Mouse (Mus musculus) kidney, adult 18-20 months (tissue): Measurements from ENCODE around the gene Urm1.
A peak's percentile ranks its signal among the peaks of the same experiment; 100 is the strongest.

Experiments used
- DNase-seq: peaks from one replicate; pipeline ENCODE4 v3.0.0; 2021

The Urm1 gene

DNA sequence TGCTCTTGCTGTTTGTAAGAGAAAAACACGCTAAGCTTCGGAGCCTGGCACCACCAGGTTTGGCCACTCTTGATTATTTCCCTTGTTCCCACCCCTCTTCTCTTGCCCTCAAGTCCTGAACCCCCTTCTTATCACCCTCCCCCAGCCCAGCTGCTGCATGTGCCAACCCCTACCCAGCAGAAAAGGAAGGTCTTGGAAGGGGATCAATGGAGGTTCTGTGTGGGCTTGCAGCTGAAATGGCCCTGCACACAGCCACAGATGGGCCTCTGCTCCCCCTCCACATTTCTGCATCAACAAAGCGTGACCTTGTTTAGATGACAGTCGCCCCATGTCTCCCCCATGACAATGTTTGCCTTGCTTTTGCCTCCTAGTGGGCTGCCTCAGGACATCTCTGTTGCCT is 11.2 kb downstream of the Urm1 start:
- no peak for DNase-seq

DNA sequence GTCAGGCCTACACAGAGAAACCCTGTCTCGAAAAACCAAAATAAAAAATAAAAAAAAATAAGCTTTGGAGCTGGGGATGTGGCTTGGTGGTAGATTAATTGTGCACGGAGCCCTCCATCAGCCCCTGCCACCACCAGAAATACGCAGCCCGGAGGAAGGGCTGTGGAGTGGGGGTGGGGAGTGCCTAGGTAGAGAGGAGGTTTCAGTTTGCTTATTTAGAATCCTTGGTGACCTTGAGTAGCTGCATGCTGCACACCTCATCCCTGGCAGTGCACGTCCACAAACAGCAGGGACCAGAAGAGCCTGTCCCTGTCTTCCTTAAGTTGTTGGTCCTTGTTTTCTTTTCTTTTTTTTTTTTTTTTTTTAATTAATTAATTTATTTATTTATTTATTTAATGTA is 13.9 kb downstream of the Urm1 start:
- DNase-seq = no peak

- DNase-seq = no peak
These were observed 15.6 kb downstream of the Urm1 start for GRCm38 (mm10) chr2:29835391-29835899.

DNA sequence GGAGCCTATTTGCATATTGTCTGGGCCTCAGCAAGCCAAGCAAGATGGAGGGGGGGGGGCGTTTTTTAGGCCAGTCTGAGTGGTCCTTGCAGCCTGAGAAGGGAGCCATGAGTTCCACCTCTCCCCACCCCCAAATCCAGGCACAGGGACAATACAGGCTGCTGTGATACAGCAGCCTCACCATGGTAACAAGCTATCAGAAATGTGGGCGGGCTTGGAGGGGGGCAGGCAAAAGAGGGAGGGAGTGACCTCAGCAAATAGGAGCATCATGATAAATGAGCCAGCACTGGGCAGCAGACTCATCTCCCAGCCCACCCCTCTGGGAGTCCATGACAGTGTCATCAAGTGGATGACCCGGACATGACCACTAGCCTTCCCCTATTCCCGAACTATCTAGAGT is 19.6 kb downstream of the Urm1 start:
- DNase-seq = no peak

- no peak for DNase-seq
These were observed 23.6 kb downstream of the Urm1 start for GRCm38 (mm10) chr2:29843231-29844105.

GRCm38 (mm10) chr2:29844115-29844514 is 24.2 kb downstream of the Urm1 start:
- DNase-seq = no peak

GRCm38 (mm10) chr2:29844661-29845060 is 24.8 kb downstream of the Urm1 start:
- DNase-seq = no peak

GRCm38 (mm10) chr2:29845636-29846035 is 25.8 kb downstream of the Urm1 start:
- no peak for DNase-seq

DNA sequence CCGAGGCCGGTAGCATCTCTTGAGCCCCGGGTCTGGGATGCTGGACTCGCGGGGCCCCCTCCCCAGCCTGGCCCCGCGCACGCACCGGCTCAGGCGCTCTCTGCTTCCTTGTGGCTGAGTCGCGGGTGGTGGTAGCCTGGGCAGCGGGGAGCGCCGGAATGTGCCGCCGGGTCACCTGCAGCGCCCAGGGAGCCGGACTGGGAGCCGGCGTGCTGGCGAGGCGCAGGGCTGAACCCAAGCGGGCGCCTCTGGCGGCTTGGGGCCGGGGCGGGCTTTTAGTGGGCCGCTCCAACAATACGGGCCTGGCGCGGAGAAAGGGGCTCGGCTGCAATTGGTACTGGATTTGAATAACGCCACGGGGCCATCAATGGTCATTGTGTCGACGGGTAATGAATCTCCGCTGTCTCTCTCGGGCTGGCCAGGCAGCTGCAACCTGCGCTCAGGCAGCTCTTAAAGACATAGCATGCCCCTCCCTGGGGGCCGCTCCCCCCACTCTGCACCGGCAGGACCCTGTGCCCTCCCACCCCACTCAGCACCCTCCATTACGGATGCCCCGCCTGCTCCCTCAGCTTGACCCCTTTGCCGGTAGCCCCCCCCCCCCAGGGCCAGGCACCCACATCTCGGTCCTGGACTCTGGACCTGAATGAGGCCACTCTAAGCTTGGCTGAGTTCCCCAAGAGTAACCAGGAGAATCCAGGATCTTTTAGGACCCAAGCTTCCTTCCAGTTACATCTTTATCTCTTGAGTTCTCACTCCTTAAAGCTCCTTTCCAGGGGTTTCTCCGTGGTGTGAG is 26.4 kb downstream of the Urm1 start:
- DNase-seq = no peak

DNA sequence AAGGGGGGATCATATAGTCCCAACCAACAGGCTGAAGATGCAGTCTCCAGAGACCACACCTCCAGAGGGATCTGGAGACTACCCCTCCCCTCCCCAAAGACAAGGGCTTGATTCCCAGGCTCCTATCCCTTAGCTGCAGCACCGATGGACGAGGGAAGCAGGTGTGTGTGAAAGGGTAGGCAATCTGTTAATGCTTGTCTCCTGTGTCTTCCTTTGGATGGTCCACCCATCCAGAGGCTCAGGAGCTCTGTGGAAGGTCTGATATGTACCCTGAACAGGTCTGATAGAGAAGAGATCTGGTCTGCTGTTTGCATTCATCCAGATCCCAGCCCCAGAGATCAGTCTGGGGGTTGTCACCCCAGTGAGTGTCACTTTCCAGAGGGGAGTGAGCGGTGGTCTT is 27.0 kb downstream of the Urm1 start:
- DNase-seq = no peak

GRCm38 (mm10) chr2:29849041-29849440 is 29.2 kb downstream of the Urm1 start:
- no peak for DNase-seq

GRCm38 (mm10) chr2:29849841-29850480 is 30.1 kb downstream of the Urm1 start:
- no peak for DNase-seq

DNA sequence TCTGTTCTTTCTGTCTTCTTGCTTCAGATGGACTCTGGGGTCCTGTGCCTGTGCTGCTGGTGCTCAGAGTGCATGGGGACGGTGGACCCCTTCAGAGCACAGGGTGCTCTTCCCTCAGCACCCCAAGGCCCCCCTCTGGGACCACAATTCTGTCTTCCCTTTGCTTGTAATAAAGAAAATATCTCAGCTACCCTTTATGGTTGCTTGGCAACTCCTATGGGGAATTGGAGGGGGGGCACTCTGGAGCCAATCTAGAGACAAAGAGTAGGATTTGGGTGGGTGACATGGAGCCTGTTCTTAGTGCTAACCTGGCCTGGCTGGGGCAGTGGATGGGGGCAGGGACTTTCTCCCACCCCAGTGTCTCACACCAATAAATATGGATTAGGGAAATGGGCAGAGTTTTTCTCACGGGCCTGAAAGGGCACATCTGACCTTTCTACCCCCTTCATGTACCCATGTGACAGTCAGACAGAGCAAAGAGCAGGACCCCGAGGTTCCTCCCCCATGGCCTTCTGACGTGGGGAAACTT is 33.1 kb downstream of the Urm1 start:
- DNase-seq = no peak

- DNase-seq = no peak
These were observed 33.9 kb downstream of the Urm1 start for GRCm38 (mm10) chr2:29853736-29854135.

DNA sequence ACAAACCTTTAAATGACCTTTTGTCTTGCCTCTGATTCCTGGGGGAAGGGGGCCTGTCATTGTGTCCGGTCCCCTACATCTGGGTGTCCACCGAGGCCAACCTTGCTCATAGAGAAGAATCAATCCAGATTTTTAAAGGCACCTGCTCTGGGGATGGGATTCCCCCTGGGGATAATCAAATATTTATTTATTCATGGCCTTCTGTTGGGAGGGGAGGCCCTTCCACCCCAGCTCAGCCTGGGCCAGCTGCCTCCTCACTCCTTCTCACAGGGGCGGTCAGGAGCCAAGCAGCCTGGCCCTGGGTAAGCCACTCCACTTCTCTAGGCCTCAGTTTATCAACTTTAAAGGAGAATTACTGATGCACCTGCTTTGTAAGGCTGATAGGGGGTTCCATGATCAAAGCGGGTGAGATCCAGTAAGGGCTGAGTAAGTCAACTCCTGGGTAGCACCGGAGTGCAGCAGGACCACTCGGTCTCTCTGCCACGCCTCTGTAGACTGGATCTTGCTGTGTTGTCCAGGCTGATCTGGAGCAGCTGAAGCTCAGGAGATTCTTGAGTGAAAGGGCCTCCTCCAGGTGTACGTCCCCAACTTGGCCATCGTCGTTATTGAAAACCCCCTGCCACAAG is 35.8 kb downstream of the Urm1 start:
- DNase-seq = no peak

DNA sequence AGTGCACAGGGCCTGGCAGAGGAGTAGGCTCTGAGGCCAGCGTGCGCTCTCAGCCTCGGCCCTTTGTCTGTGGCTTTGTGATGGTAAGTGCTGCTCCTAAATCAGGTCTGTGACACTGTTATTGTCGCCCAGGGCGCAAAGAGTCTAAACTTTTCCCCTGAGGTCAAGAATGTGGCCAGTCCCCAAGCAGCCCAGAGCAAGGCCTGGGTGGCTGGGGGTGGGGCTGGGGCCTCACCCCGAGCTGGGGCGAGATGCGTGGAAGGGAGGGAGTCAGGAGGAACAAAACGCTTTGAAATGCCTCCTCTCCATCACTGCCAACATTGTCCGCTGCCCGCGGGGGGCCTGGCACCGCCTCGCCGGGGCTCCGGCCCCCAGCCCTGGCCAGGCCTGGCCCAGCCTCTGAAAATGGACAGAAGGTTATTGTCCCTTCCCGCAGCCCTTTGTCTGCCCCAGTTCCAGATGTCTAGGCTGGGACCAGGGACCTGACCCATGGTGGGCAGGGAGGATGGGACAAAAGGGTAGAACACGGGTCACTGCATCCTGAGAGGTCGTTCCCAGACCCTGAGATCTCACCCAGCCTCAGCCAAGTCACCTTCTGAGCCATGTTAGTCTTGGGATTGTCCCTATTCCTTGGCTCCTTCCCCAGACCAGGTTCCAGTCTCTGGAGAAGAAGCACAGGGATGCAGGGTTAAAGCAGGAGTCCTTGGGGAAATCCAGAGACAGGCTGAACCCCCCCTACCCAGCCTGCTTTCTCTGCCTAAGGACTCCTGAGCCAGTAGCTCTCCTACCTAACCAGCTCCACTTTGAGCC is 36.8 kb downstream of the Urm1 start:
- DNase-seq = no peak

DNA sequence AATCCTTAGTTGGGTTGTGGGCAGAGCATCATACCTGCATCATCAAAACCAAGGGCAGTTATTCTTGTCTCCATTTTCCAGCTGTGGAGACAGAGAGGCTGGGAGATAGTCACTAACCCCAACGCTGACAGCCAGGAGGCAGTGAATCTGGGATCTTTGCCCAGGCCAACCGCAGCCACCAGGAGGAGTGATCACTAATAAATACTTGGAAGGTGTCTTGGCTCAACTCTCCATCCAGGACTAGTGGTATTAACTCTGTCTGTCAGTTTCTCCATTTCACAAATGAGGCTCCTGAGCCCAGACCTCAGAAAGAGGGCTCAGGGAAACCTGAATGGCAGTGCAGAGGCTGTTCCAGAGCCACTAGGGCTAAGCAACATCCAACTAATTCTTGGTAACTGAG is 37.5 kb downstream of the Urm1 start:
- no peak for DNase-seq

- no peak for DNase-seq
These were observed 38.1 kb downstream of the Urm1 start for GRCm38 (mm10) chr2:29857967-29858366.

DNA sequence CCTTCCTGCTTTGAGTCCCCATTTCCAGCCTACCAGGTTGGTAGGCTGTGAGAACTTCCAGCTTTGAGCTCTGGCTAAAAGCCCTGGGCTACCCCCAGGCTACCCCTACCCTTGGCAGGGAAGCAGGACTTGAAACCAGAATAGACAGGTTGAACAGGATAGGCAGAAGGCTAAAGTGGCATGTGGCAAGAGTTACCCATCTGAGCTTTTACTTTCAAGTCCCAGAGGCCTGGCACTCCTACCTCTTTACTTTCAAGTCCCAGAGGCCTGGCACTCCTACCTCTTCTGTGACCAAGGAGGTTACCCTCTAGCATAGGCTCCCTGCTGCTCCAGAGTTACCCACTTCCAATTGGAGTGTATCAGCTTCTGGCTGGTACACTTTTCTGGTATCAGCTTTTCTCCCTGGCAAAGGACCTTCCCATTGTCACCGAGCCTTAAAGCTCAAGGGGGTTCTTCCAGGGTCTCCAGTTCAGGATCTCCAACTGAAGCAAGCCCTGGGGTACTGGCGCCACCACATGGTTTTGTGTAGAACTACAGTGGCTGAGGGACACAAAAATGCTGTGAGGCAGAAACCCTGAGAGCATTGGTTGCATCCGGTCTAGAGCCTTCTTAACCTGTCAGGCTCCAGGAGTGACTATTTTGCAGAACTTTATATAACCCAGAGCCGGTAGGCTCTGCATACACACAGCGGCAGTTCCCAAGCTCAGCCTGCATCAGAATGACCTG is 39.0 kb downstream of the Urm1 start:
- peak; percentile 56 for DNase-seq

GRCm38 (mm10) chr2:29865125-29865524 is 45.2 kb downstream of the Urm1 start:
- no peak for DNase-seq
